Mouse (Mus musculus): ENCODE measurements around the gene Herc3.

- TF ChIP-seq CTCF (IDR thresholded peaks at IDR 0.05; ENCODE audit: low read depth, low read length) = no peak
- no peak for TF ChIP-seq POLR2AphosphoS5 (IDR thresholded peaks at IDR 0.05; ENCODE audit: insufficient replicate concordance, low read depth, low read length)
Observed at GRCm38 (mm10) chr6:58825619-58826018, 5.6 kb upstream of the Herc3 start.

Data from G1E (cell line).